In genomic region chr17:35021163-35021808, GRCm38 (mm10) we compare ENCODE assay signal across 8 mouse cellular contexts. TPM values are rescaled to one million over a fixed set of nuclear protein-coding genes. Genes with fewer than 3 reads are reported as not detected.
DNase-seq lines count a peak whose midpoint lies in the region; ATAC-seq lines count a peak whose summit lies in the region.

No protein-coding gene starts in this region.

- peaks cover 3% of the 10 kb centered on the region; the same call in 1 of the 2 replicates for H3K4me1 ChIP-seq in brown adipose tissue, adult 24 weeks (ENCODE audit: control insufficient read depth, insufficient read depth, insufficient read length, low read length)
- H3K4me1 ChIP-seq in heart, embryonic 14.5 days (ENCODE audit: control insufficient read depth in 2 of 2, insufficient read depth in 2 of 2, low read length in 2 of 2), result peaks cover 23 to 31% of the 10 kb centered on the region in 2 experiments
- peaks cover 65% of the 10 kb centered on the region for H3K4me1 ChIP-seq in liver, embryonic 13.5 days (replicated peaks)
- H3K4me1 ChIP-seq in neural tube, embryonic 13.5 days (replicated peaks), result peaks cover 23% of the 10 kb centered on the region

- WGBS in heart, embryonic 14.5 days, result 5% methylated on average over 17 of the region's 17 CpGs
- 3% methylated on average over 17 of the region's 17 CpGs for WGBS in liver, embryonic 13.5 days (ENCODE audit: insufficient replicate concordance)
- 10% methylated on average over 17 of the region's 17 CpGs for WGBS in neural tube, embryonic 13.5 days

- H3K4me3 ChIP-seq in brown adipose tissue, adult 24 weeks (ENCODE audit: insufficient read depth, low read depth, low read length), result peak overlapping the region; percentile 42
- H3K4me3 ChIP-seq in heart, embryonic 14.5 days (ENCODE audit: control insufficient read depth in 1 of 2, insufficient read depth in 1 of 2, low read depth in 1 of 2, low read length in 2 of 2), result no peak overlapping the region
- H3K4me3 ChIP-seq in liver, embryonic 13.5 days (replicated peaks), result peak overlapping the region; percentile 29; the same call in 1 of the 2 replicates
- H3K4me3 ChIP-seq in neural tube, embryonic 13.5 days, result no peak overlapping the region

- H3K27ac ChIP-seq in brown adipose tissue, adult 24 weeks (replicated peaks; ENCODE audit: low read depth, low read length), result peak overlapping the region; percentile 94
- peak overlapping the region; percentile 63 to 78 for H3K27ac ChIP-seq in heart, embryonic 14.5 days (replicated peaks in 1 of 2; ENCODE audit: control insufficient read depth in 1 of 2, insufficient read depth in 1 of 2, low read depth in 2 of 2, low read length in 2 of 2)
- peak overlapping the region; percentile 80 for H3K27ac ChIP-seq in liver, embryonic 13.5 days
- H3K27ac ChIP-seq in neural tube, embryonic 13.5 days (replicated peaks), result no peak overlapping the region; the same call in 1 of the 2 replicates

- H3K4me2 ChIP-seq in heart, embryonic 14.5 days (ENCODE audit: low read length), result peak overlapping the region; percentile 26
- peak overlapping the region; percentile 56 for H3K4me2 ChIP-seq in liver, embryonic 13.5 days
- H3K4me2 ChIP-seq in neural tube, embryonic 13.5 days, result peak overlapping the region; percentile 25

- peak; percentile 89 for DNase-seq in CD4-positive, CD25-positive, alpha-beta regulatory T cell, adult 2 months (ENCODE audit: low read depth, low spot score)
- DNase-seq in kidney, postnatal 14 days, result peak; percentile 90
- peak; percentile 78 for DNase-seq in liver, embryonic 13.5 days
- DNase-seq in telencephalon, adult 2 months (ENCODE audit: low read depth, low spot score), result peak; percentile 16

- peak; percentile 71 for ATAC-seq in erythroid progenitor cell, adult 5-6 weeks (replicated peaks; ENCODE audit: low FRiP score, poor library complexity, severe bottlenecking)
- ATAC-seq in heart, embryonic 14.5 days (ENCODE audit: insufficient number of reproducible peaks, insufficient read depth, low FRiP score, low read depth), result peak; percentile 16; the same call in 1 of the 2 replicates
- peak; percentile 19 for ATAC-seq in liver, embryonic 13.5 days (ENCODE audit: low read depth)
- 0 out of 2 replicates have a peak, but pooled peaks have one; percentile 52 for ATAC-seq in neural tube, embryonic 13.5 days (ENCODE audit: low read depth)

- no peak overlapping the region for H3K9ac ChIP-seq in heart, embryonic 14.5 days (ENCODE audit: low read length)
- peak overlapping the region; percentile 47; the same call in 1 of the 2 replicates for H3K9ac ChIP-seq in liver, embryonic 13.5 days
- H3K9ac ChIP-seq in neural tube, embryonic 13.5 days, result peak overlapping the region; percentile 41

- H3K9me3 ChIP-seq in heart, embryonic 14.5 days (ENCODE audit: control insufficient read depth, low read length), result no peaks in the 10 kb centered on the region
- no peaks in the 10 kb centered on the region for H3K9me3 ChIP-seq in liver, embryonic 13.5 days (replicated peaks)
- H3K9me3 ChIP-seq in neural tube, embryonic 13.5 days, result no peaks in the 10 kb centered on the region

- H3K27me3 ChIP-seq in heart, embryonic 14.5 days (ENCODE audit: control insufficient read depth, insufficient read depth, low read length), result no peaks in the 10 kb centered on the region
- H3K27me3 ChIP-seq in liver, embryonic 13.5 days, result no peaks in the 10 kb centered on the region
- H3K27me3 ChIP-seq in neural tube, embryonic 13.5 days, result no peaks in the 10 kb centered on the region

- no peaks in the 10 kb centered on the region for H3K36me3 ChIP-seq in heart, embryonic 14.5 days (ENCODE audit: control insufficient read depth, insufficient read depth, low read length)
- H3K36me3 ChIP-seq in liver, embryonic 13.5 days, result peaks cover 12% of the 10 kb centered on the region
- peaks cover 15% of the 10 kb centered on the region for H3K36me3 ChIP-seq in neural tube, embryonic 13.5 days

RNA-seq across cellular contexts. Expression of gene Vwa7, which starts 4.9 kb away (rescaled TPM):
- not detected in 2 replicates for polyA plus RNA-seq in brown adipose tissue, adult 24 weeks (2012; ENCODE audit: insufficient read depth, insufficient read length, missing spikeins)
- total RNA-seq in erythroid progenitor cell, adult 5-6 weeks (2015; ENCODE audit: low replicate concordance), result not detected in 2 replicates
- 0.39 and 0.53 TPM in 2 replicates for total RNA-seq in erythroid progenitor cell, adult 5-6 weeks (2017; ENCODE audit: low replicate concordance)
- 0.28 and 0.42 TPM in 2 replicates for polyA plus RNA-seq in heart, embryonic 14.5 days (2014; fragmentation: Nextera tagmentation; extraction: Ambion mirVana)
- 0.08 TPM in 2 replicates for polyA plus RNA-seq in liver, embryonic 13.5 days (2015; fragmentation: Nextera tagmentation; extraction: Ambion mirVana)
- polyA plus RNA-seq in neural tube, embryonic 13.5 days (2015; fragmentation: Nextera tagmentation; extraction: Ambion mirVana), result 0.17 and 0.18 TPM in 2 replicates

RNA-seq across cellular contexts. Expression of gene Sapcd1, which starts 6.5 kb away (rescaled TPM):
- polyA plus RNA-seq in brown adipose tissue, adult 24 weeks (2012; ENCODE audit: insufficient read depth, insufficient read length, missing spikeins), result not detected in 2 replicates
- total RNA-seq in erythroid progenitor cell, adult 5-6 weeks (2015; ENCODE audit: low replicate concordance), result 1.7 and 10.8 TPM in 2 replicates
- 1.4 TPM in 1 of 2 replicates, not detected in the other for total RNA-seq in erythroid progenitor cell, adult 5-6 weeks (2017; ENCODE audit: low replicate concordance)
- 1.5 and 2.2 TPM in 2 replicates for polyA plus RNA-seq in heart, embryonic 14.5 days (2014; fragmentation: Nextera tagmentation; extraction: Ambion mirVana)
- polyA plus RNA-seq in liver, embryonic 13.5 days (2015; fragmentation: Nextera tagmentation; extraction: Ambion mirVana), result 2.5 and 2.8 TPM in 2 replicates
- 2.5 and 2.6 TPM in 2 replicates for polyA plus RNA-seq in neural tube, embryonic 13.5 days (2015; fragmentation: Nextera tagmentation; extraction: Ambion mirVana)

RNA-seq across cellular contexts. Expression of gene Vars, which starts 20.5 kb away (rescaled TPM):
- polyA plus RNA-seq in brown adipose tissue, adult 24 weeks (2012; ENCODE audit: insufficient read depth, insufficient read length, missing spikeins), result 12.7 and 14.2 TPM in 2 replicates
- 156 and 173 TPM in 2 replicates for total RNA-seq in erythroid progenitor cell, adult 5-6 weeks (2015; ENCODE audit: low replicate concordance)
- 144 and 198 TPM in 2 replicates for total RNA-seq in erythroid progenitor cell, adult 5-6 weeks (2017; ENCODE audit: low replicate concordance)
- 41.7 and 42.9 TPM in 2 replicates for polyA plus RNA-seq in heart, embryonic 14.5 days (2014; fragmentation: Nextera tagmentation; extraction: Ambion mirVana)
- polyA plus RNA-seq in liver, embryonic 13.5 days (2015; fragmentation: Nextera tagmentation; extraction: Ambion mirVana), result 110 and 112 TPM in 2 replicates
- polyA plus RNA-seq in neural tube, embryonic 13.5 days (2015; fragmentation: Nextera tagmentation; extraction: Ambion mirVana), result 57.9 and 58.2 TPM in 2 replicates

RNA-seq across cellular contexts. Expression of gene Msh5, which starts 25.3 kb away (rescaled TPM):
- not detected in 2 replicates for polyA plus RNA-seq in brown adipose tissue, adult 24 weeks (2012; ENCODE audit: insufficient read depth, insufficient read length, missing spikeins)
- total RNA-seq in erythroid progenitor cell, adult 5-6 weeks (2015; ENCODE audit: low replicate concordance), result 36.9 and 39.6 TPM in 2 replicates
- total RNA-seq in erythroid progenitor cell, adult 5-6 weeks (2017; ENCODE audit: low replicate concordance), result 27.3 and 50.9 TPM in 2 replicates
- polyA plus RNA-seq in heart, embryonic 14.5 days (2014; fragmentation: Nextera tagmentation; extraction: Ambion mirVana), result 2.6 and 3.5 TPM in 2 replicates
- polyA plus RNA-seq in liver, embryonic 13.5 days (2015; fragmentation: Nextera tagmentation; extraction: Ambion mirVana), result 3.2 and 3.4 TPM in 2 replicates
- 2.8 and 3.1 TPM in 2 replicates for polyA plus RNA-seq in neural tube, embryonic 13.5 days (2015; fragmentation: Nextera tagmentation; extraction: Ambion mirVana)

RNA-seq across cellular contexts. Expression of gene Clic1, which starts 28.5 kb away (rescaled TPM):
- 13.6 and 16.8 TPM in 2 replicates for polyA plus RNA-seq in brown adipose tissue, adult 24 weeks (2012; ENCODE audit: insufficient read depth, insufficient read length, missing spikeins)
- total RNA-seq in erythroid progenitor cell, adult 5-6 weeks (2015; ENCODE audit: low replicate concordance), result 91.0 and 110 TPM in 2 replicates
- 68.3 and 95.5 TPM in 2 replicates for total RNA-seq in erythroid progenitor cell, adult 5-6 weeks (2017; ENCODE audit: low replicate concordance)
- 108 TPM in 2 replicates for polyA plus RNA-seq in heart, embryonic 14.5 days (2014; fragmentation: Nextera tagmentation; extraction: Ambion mirVana)
- 141 and 147 TPM in 2 replicates for polyA plus RNA-seq in liver, embryonic 13.5 days (2015; fragmentation: Nextera tagmentation; extraction: Ambion mirVana)
- polyA plus RNA-seq in neural tube, embryonic 13.5 days (2015; fragmentation: Nextera tagmentation; extraction: Ambion mirVana), result 132 and 145 TPM in 2 replicates

Comparison
In these comparisons a context has a peak if more than half of its experiments do, and no peak if none do; other contexts are left out.
1. DNase-seq: peak in every context shown above with its lines; median percentile 90 in kidney, postnatal 14 days; 89 in CD4-positive, CD25-positive, alpha-beta regulatory T cell, adult 2 months; 78 in liver, embryonic 13.5 days; 16 in telencephalon, adult 2 months.
2. H3K4me3 ChIP-seq: peak in brown adipose tissue, adult 24 weeks (single experiment) and liver, embryonic 13.5 days (single experiment); none in heart, embryonic 14.5 days (0 of 2) and neural tube, embryonic 13.5 days (single experiment).
3. ATAC-seq: peak in every context shown above with its lines; median percentile 71 in erythroid progenitor cell, adult 5-6 weeks; 52 in neural tube, embryonic 13.5 days; 19 in liver, embryonic 13.5 days; 16 in heart, embryonic 14.5 days.
4. Peak in every context shown above with its lines, with median percentiles within 50 percentile points of each other: H3K4me2 ChIP-seq.